Mouse (Mus musculus) lung, adult 2 months (tissue): ENCODE data around the gene Echdc1.

ENCODE experiments used
- CTCF ChIP-seq: fragments of 200-500 bp; IDR thresholded peaks from 2 replicates; pipeline ENCODE4 v1.5.1; 2011; ENCODE audit warnings: mild to moderate bottlenecking, low read length, control low read depth; ENCODE audit not compliant: insufficient read depth
- POLR2A ChIP-seq: fragments of 200-500 bp; IDR thresholded peaks from 2 replicates; pipeline ENCODE4 v1.6.1; 2011; ENCODE audit warnings: low read depth, mild to moderate bottlenecking, control low read depth, low read length, borderline replicate concordance; ENCODE audit errors: extremely low read depth

- TF ChIP-seq CTCF (no peak), POLR2A (no peak)
These were observed 1.3 kb upstream of the Echdc1 start for GRCm38 (mm10) chr10:29311480-29312219.
